Mouse (Mus musculus) bone marrow macrophage, adult 2 months (primary cell): ENCODE results near the gene Olfr531.

Experiments used
- CTCF ChIP-seq: IDR thresholded peaks from 2 replicates; pipeline ENCODE4 v1.5.1; 2012; ENCODE audit warnings: low read depth, mild to moderate bottlenecking, low read length, moderate library complexity
- POLR2A ChIP-seq: IDR thresholded peaks from 2 replicates; pipeline ENCODE4 v1.6.1; 2012; ENCODE audit warnings: mild to moderate bottlenecking, low read depth, low read length, borderline replicate concordance

- no peak for TF ChIP-seq POLR2A
- no peak for TF ChIP-seq CTCF
Measured at GRCm38 (mm10) chr7:140376911-140377310, 25.8 kb downstream of the Olfr531 start.
